Comparison of ENCODE assay signal across 9 mouse cellular contexts in the genomic region with DNA sequence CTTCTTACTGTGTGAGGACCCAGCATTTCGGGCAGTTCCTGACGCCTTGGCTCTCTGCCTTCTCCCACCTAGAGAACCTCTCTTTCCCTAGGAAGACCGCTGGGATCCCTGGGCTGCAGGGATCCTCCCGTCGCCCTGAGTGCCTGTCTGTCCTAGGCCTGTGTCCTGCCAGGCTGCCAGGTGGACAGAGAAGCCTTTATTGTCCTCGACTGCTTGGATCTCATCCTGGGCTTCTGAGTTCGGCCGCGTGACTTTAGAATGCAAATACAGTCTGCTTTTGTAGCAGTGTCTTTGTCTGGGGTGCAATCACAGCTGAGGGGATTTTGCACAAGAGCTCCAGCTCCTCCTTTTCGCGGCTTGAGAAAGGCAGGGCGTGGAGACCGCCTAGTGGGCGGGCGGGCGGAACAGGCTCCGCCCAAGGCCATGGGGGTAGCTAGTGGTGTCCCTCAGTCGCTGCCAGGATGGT.
DNase-seq lines count a peak whose midpoint lies in the region; ATAC-seq and TF ChIP-seq lines count a peak whose summit lies in the region.
"Had no signal": no experiment of that assay in that cellular context is flagged by ENCODE, and none has a peak within 500 bp of the region (broad histone marks: within the 10 kb centered on the region; RNA-seq: fewer than 3 reads in every experiment).

No protein-coding gene starts in this region.

- peaks cover 16% of the 10 kb centered on the region for H3K4me1 ChIP-seq in hindbrain, embryonic 15.5 days (replicated peaks)
- no peaks in the 10 kb centered on the region for H3K4me1 ChIP-seq in lung, postnatal 0 days (ENCODE audit: insufficient read depth, low read depth, low read length)

- peak overlapping the region; percentile 65 for H3K27ac ChIP-seq in hindbrain, embryonic 15.5 days (replicated peaks)
- no peak overlapping the region for H3K27ac ChIP-seq in lung, postnatal 0 days (ENCODE audit: low read length)

- H3K9me3 ChIP-seq in hindbrain, embryonic 15.5 days = no peaks in the 10 kb centered on the region
- H3K9me3 ChIP-seq in lung, postnatal 0 days (ENCODE audit: low read length) = no peaks in the 10 kb centered on the region

- peak overlapping the region; percentile 55 for H3K4me2 ChIP-seq in hindbrain, embryonic 15.5 days
- peak overlapping the region; percentile 67 for H3K4me2 ChIP-seq in lung, postnatal 0 days (replicated peaks; ENCODE audit: low read depth, low read length)

- ATAC-seq in hindbrain, embryonic 15.5 days (ENCODE audit: low FRiP score, low read depth) = peak; percentile 91
- ATAC-seq in lung, postnatal 0 days = peak; percentile 87
- ATAC-seq in CD4-positive, CD25-positive, alpha-beta regulatory T cell, adult 4 months = no peak
- ATAC-seq: Patski had no signal

- H3K4me3 ChIP-seq in hindbrain, embryonic 15.5 days = peak overlapping the region; percentile 21
- peak overlapping the region; percentile 33 for H3K4me3 ChIP-seq in lung, postnatal 0 days (ENCODE audit: low read depth, low read length)

- TF ChIP-seq CTCF in lung, postnatal 0 days (IDR thresholded peaks at IDR 0.05) = peak; percentile 36

- peak; percentile 67 for DNase-seq in Muller cell, postnatal 12 days (ENCODE audit: inconsistent ontology term)
- peak; percentile 51 to 67 for DNase-seq in cerebellum, postnatal 10 days
- DNase-seq in frontal cortex, postnatal 36 days (ENCODE audit: low spot score in 2 of 2) = peak; percentile 26 to 30
- peak; percentile 43 to 51 for DNase-seq in layer of hippocampus, postnatal 36 days
- peak; percentile 72 for DNase-seq in lung, postnatal 0 days (ENCODE audit: low spot score)
- peak; percentile 62 for DNase-seq in retina, embryonic 14.5 days (ENCODE audit: low spot score)

- no peaks in the 10 kb centered on the region for H3K36me3 ChIP-seq in hindbrain, embryonic 15.5 days
- H3K36me3 ChIP-seq in lung, postnatal 0 days (ENCODE audit: insufficient read depth, low read length) = no peaks in the 10 kb centered on the region

- no peak for TF ChIP-seq EP300 in lung, postnatal 0 days (IDR thresholded peaks at IDR 0.05)

- no peaks in the 10 kb centered on the region for H3K27me3 ChIP-seq in hindbrain, embryonic 15.5 days
- no peaks in the 10 kb centered on the region for H3K27me3 ChIP-seq in lung, postnatal 0 days (replicated peaks; ENCODE audit: insufficient read depth, low read length)
- H3K27me3 ChIP-seq: Patski had no signal

- WGBS in hindbrain, embryonic 15.5 days = 2% methylated on average over 18 of the region's 18 CpGs
- WGBS in lung, postnatal 0 days = 6% methylated on average over 18 of the region's 18 CpGs

- H3K9ac ChIP-seq in hindbrain, embryonic 15.5 days = peak overlapping the region; percentile 35
- H3K9ac ChIP-seq in lung, postnatal 0 days (replicated peaks; ENCODE audit: low read depth) = 0 out of 2 replicates have a peak overlapping the region, but pooled peaks have one; percentile 20
